Mouse (Mus musculus) lung, postnatal 0 days (tissue): ENCODE results near the gene Dennd1c.

Experiments
- CTCF ChIP-seq: IDR thresholded peaks from 2 replicates; pipeline ENCODE4 v1.5.1; 2016; ENCODE audit warnings: antibody characterized with exemption, mild to moderate bottlenecking
- EP300 ChIP-seq: IDR thresholded peaks from 2 replicates; pipeline ENCODE4 v1.6.1; 2016; ENCODE audit warnings: antibody characterized with exemption, mild to moderate bottlenecking, control low read depth

GRCm38 (mm10) chr17:57118524-57119349 lies 40.4 kb upstream of the Dennd1c start:
- TF ChIP-seq EP300, result no peak
- TF ChIP-seq CTCF, result no peak
